Mouse (Mus musculus) embryonic facial prominence, embryonic 10.5 days (tissue): ENCODE measurements at regions not wholly inside any gene's neighbourhood (a gene's known extent, or its start where the extent isn't known, plus 50 kb on each side); places are given as distances from the start of the nearest gene placed in this dataset.
"Not testable (repeated sequence)": the region's sequence is repeated elsewhere in the genome, so short reads cannot be mapped to it uniquely, and the experiment has no call there.

Experiments
- DNase-seq: peaks from one replicate; pipeline ENCODE4 v3.0.0-alpha.2; 2017; ENCODE audit warnings: low spot score
- H3K27ac ChIP-seq: fragments of 300-500 bp; sonication (generic); replicated peaks from 2 replicates; pipeline ENCODE4 v1.5.1; 2016; ENCODE audit warnings: mild to moderate bottlenecking
- H3K27me3 ChIP-seq: fragments of 300-500 bp; sonication (generic); replicated peaks from 2 replicates; pipeline ENCODE4 v1.6.1; 2016; ENCODE audit warnings: low read depth, mild to moderate bottlenecking; ENCODE audit not compliant: poor library complexity, severe bottlenecking
- H3K36me3 ChIP-seq: fragments of 300-500 bp; sonication (generic); replicated peaks from 2 replicates; pipeline ENCODE4 v1.6.1; 2016; ENCODE audit warnings: mild to moderate bottlenecking, moderate library complexity
- H3K4me1 ChIP-seq: fragments of 300-500 bp; sonication (generic); 2 replicates; pipeline ENCODE4 v1.6.1; 2016
- H3K4me3 ChIP-seq: fragments of 300-500 bp; sonication (generic); 2 replicates; pipeline ENCODE4 v1.5.1; 2016; ENCODE audit warnings: mild to moderate bottlenecking, moderate library complexity
- H3K9me3 ChIP-seq: fragments of 300-500 bp; sonication (generic); 2 replicates; pipeline ENCODE4 v1.6.1; 2016; ENCODE audit warnings: mild to moderate bottlenecking
- WGBS: fragments of 180-500 bp; shearing (Covaris S2); methylation state at CpG from one replicate; pipeline ENCODE4 v1.1.7; 2016; 5-methylcytosine and 5-hydroxymethylcytosine counted together

DNA sequence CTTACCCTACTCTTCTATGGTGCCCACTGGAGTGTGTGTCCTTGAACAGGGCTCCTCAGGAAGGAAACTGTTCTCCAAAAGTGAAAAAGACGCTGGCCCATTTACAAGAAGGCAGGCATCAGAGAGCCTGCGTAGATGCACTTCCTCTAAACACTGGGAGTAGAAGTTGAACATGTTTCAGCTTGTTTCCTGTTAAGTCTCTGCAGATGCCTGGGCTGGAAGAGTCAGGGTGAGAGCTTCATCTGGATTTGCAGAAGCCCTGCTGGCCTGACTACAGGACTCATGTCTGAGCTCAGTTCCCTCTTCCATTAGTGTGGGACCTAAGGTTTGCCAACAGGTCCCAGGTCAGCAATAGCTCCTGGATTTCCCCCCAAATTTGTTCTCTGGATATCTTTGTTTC is 54.7 kb upstream of the Nlrp1b start:
- Histone ChIP-seq H3K4me1 (no peaks in the 10 kb centered on the region), H3K27ac (no peak overlapping the region), H3K4me3 (no peak overlapping the region), H3K36me3 (no peaks in the 10 kb centered on the region), H3K27me3 (no peaks in the 10 kb centered on the region), H3K9me3 (no peaks in the 10 kb centered on the region)
- WGBS, result 81% methylated on average over 2 of the region's 2 CpGs
- DNase-seq, result no peak

DNA sequence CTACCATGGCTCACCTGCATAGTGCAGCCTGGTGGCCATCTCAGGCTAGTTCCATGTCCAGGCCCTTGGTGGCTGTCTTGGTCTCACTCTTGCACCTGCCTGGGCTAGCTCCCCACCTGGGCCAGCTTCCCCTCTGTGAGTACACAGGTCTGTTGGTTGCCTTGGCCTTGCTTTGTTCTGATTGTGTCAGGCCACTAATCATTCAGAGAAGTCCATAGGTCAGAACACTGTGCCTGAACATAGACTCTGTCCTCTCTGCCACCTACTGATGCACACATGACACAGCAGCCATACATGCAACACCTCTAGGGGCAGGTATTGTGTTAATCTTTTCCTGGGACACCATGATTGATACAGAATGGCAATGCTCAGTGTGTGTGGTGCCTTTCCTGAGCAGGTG is 57.7 kb upstream of the Nlrp1b start:
- not testable (repeated sequence) for H3K27ac ChIP-seq, DNase-seq, H3K4me3 ChIP-seq, H3K27me3 ChIP-seq, H3K4me1 ChIP-seq, H3K9me3 ChIP-seq, H3K36me3 ChIP-seq

DNA sequence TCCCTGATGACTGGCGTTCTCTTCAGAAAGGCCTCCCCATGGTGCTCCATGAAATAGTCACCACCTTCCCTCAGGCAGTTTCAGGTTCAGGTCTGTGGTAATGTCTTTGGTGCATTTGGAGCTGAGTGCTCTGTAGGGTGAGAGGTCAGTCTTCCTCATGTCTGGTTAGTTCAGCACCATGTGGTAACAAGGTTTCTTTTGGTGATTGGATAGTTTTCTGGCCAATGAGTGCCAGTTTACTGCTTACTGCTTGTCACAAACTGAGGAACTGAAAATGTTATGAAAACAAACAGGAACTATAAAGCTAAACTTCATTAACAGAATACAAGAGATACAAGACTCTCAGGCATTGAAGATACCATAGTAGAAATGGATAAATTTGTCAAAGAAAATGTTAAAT is 59.0 kb upstream of the Nlrp1b start:
- DNase-seq, result no peak
- Histone ChIP-seq H3K9me3 (no peaks in the 10 kb centered on the region), H3K4me3 (no peak overlapping the region), H3K27me3 (no peaks in the 10 kb centered on the region), H3K36me3 (no peaks in the 10 kb centered on the region), H3K27ac (no peak overlapping the region), H3K4me1 (no peaks in the 10 kb centered on the region)
- 86% methylated on average over 1 of the region's 1 CpGs for WGBS

DNA sequence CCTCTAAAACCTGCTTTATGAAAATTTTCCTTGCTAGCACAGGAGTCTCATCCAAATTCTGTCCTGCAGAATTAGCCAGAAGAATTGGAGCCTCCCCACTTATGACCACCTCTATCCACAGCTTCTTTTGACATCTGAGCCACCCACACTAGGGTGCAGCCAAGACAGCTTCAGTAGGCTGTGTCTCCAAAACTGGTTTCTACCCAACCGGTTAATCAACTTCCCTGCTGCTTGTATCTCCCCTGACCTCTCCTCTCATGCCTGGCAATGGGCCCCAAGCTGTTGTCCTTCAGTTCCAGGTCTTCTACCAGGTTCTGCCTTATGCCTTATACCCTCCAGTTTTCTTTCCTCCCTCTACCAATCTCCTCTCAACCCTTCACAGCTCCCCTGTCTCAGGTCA is 68.9 kb upstream of the Nlrp1b start:
- no peak overlapping the region for H3K27ac ChIP-seq
- DNase-seq, result no peak
- H3K27me3 ChIP-seq, result no peaks in the 10 kb centered on the region
- WGBS, result 82% methylated on average over 1 of the region's 1 CpGs
- H3K9me3 ChIP-seq, result no peaks in the 10 kb centered on the region
- H3K4me3 ChIP-seq, result no peak overlapping the region
- H3K36me3 ChIP-seq, result no peaks in the 10 kb centered on the region
- no peaks in the 10 kb centered on the region for H3K4me1 ChIP-seq

DNA sequence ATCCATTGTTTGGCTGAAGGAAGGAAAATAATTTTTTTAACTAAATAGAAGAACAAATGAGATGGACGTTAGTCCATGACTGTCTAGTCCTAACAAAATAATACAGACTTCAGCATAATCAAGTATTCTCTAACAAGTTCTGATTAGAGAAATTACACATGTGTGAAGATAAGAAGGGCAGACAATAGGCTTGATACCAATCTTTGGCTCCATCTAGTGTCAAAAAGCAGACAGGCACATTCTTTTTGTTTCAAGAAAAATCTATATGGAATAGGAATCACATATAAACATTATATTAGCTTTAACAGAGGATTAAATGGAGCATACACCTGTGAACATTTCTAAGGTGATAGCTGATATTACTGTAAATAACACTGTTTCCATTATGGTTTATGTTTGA is 92.9 kb upstream of the Nlrp1b start:
- Histone ChIP-seq H3K27ac (no peak overlapping the region), H3K4me3 (no peak overlapping the region), H3K36me3 (no peaks in the 10 kb centered on the region), H3K9me3 (no peaks in the 10 kb centered on the region), H3K4me1 (no peaks in the 10 kb centered on the region), H3K27me3 (no peaks in the 10 kb centered on the region)
- 32% methylated on average over 1 of the region's 1 CpGs for WGBS
- no peak for DNase-seq

DNA sequence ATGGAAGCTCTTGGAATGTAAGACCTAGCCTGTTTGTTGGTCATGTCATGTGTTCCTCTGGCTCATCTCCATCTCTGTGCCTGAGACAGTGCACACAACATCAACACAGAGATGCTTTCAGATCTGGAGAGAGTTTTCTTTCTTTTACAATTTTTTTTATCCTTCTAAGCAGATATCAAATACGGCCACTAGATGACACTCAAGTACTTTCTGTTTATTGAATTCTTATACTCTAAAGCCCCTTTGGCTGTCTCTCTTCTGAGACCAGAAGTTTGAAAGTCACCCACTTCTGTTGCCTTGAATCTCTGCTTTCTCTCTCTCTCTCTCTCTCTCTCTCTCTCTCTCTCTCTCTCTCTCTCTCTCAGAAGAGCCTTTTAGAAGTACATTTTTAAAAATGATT is 106.9 kb upstream of the Nlrp1b start:
- Histone ChIP-seq H3K9me3 (no peaks in the 10 kb centered on the region), H3K4me1 (no peaks in the 10 kb centered on the region), H3K27ac (no peak overlapping the region), H3K27me3 (no peaks in the 10 kb centered on the region), H3K4me3 (no peak overlapping the region), H3K36me3 (no peaks in the 10 kb centered on the region)
- no peak for DNase-seq
- WGBS, result 7% methylated on average over 1 of the region's 1 CpGs

DNA sequence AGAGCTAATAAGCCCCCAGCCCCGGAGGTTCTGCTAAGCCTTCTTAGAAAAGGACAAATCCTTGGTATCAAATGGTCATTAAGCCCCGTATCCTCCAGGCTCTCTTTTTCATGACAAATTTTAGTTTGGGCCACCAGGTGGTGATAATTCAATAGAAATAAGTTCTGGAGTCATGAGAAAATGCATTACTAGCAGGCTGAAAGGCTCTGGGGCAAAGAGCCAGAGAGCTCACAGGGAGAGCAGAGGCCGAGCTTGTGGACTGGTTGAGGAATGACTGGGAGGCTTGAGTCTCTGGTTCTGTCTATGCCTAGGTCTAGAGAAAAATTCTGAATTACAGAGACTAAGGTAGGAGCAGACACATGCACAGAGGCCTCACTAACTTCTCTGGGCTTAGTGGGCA is 115.5 kb upstream of the Nlrp1b start:
- H3K27ac ChIP-seq, result no peak overlapping the region
- 65% methylated on average over 3 of the region's 3 CpGs for WGBS
- H3K36me3 ChIP-seq, result no peaks in the 10 kb centered on the region
- H3K4me3 ChIP-seq, result no peak overlapping the region
- no peaks in the 10 kb centered on the region for H3K27me3 ChIP-seq
- DNase-seq, result no peak
- H3K9me3 ChIP-seq, result no peaks in the 10 kb centered on the region
- no peaks in the 10 kb centered on the region for H3K4me1 ChIP-seq

DNA sequence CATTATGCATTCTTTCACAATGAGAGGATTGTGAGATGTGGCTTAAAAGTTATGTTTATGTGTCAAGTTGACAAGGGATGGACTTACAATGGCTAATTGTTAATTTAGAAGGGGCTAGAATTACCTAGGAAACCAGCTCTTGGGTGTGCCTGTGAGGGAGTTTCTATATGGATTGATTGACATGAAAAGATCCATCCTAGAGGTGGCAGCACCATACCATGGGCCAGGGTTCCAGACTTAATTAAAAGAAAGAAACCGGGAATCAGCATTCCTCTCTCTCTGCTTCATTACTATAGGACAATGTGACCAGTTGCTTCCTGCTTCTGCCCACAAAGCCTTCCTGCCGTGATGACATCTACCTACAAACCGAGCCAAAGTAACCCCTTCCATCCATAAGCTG is 126.6 kb upstream of the Nlrp1b start:
- no peaks in the 10 kb centered on the region for H3K27me3 ChIP-seq
- 63% methylated on average over 3 of the region's 3 CpGs for WGBS
- H3K9me3 ChIP-seq, result no peaks in the 10 kb centered on the region
- H3K27ac ChIP-seq, result no peak overlapping the region
- no peaks in the 10 kb centered on the region for H3K36me3 ChIP-seq
- no peaks in the 10 kb centered on the region for H3K4me1 ChIP-seq
- no peak overlapping the region for H3K4me3 ChIP-seq
- DNase-seq, result no peak

DNA sequence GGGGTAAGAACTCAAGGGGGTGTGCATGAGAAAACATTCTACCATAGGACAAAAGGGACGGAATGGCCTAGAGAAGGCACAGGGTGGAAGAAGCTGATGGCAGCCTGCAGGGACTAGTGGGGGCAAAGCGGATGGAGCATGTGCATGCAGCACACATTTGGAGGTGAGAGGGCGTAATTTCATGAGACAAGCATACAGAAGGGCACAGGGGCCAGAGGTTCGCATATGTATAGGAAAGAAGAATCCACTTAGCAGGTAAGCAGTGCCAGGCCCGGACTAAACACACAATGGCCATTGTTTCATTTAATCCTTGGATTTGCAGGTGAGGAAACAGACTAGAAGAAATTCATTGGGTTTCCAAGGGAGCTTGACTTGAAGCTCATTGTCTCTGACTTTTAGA is 130.3 kb upstream of the Nlrp1b start:
- H3K27me3 ChIP-seq, result no peaks in the 10 kb centered on the region
- no peaks in the 10 kb centered on the region for H3K4me1 ChIP-seq
- no peaks in the 10 kb centered on the region for H3K36me3 ChIP-seq
- H3K4me3 ChIP-seq, result no peak overlapping the region
- H3K27ac ChIP-seq, result no peak overlapping the region
- DNase-seq, result no peak
- WGBS, result 85% methylated on average over 5 of the region's 5 CpGs
- H3K9me3 ChIP-seq, result no peaks in the 10 kb centered on the region

DNA sequence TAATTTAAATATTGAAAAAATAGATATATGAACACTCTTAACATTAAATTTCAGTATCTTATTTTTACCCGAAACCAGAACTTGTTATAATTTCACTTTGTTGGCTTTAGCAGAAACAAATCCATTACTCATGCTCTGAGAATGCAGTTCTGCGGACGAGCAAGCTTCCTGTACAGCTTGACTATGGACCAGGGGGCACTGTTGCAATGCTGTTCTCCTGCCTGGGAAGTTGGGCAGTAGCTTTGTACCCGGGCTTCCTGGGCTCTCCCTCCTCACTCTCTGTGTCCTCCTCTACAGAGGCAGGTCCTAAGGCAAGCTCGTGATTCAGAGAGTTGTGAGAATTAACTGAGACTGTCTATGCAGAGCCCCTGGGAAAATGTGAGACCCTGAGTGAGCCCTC is 141.3 kb upstream of the Nlrp1b start:
- 68% methylated on average over 5 of the region's 5 CpGs for WGBS
- Histone ChIP-seq H3K27me3 (no peaks in the 10 kb centered on the region), H3K4me1 (no peaks in the 10 kb centered on the region), H3K4me3 (no peak overlapping the region), H3K36me3 (no peaks in the 10 kb centered on the region), H3K9me3 (no peaks in the 10 kb centered on the region), H3K27ac (no peak overlapping the region)
- DNase-seq, result no peak

DNA sequence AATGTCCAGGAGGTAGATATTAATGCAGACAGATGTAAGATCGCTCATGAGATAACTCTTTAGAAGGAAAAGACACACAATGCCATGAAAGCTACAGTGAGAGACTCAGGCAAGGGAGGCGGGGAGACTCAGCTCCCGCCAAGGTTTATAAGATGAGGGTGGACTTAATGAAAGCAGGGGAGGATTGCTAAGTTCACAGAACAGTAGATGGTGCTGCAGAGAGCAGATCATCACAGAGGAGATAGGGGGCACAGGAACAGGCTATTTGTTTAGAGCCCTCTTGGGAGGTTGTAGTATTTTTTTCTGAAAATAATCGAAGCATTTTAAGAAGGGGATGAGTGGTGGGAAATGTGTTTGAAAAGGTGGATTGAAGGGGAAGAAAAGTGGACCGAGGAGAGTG is 144.6 kb upstream of the Nlrp1b start:
- Histone ChIP-seq H3K4me1 (no peaks in the 10 kb centered on the region), H3K4me3 (no peak overlapping the region), H3K27me3 (no peaks in the 10 kb centered on the region), H3K9me3 (no peaks in the 10 kb centered on the region), H3K36me3 (no peaks in the 10 kb centered on the region), H3K27ac (no peak overlapping the region)
- WGBS, result 75% methylated on average over 5 of the region's 5 CpGs
- DNase-seq, result no peak

DNA sequence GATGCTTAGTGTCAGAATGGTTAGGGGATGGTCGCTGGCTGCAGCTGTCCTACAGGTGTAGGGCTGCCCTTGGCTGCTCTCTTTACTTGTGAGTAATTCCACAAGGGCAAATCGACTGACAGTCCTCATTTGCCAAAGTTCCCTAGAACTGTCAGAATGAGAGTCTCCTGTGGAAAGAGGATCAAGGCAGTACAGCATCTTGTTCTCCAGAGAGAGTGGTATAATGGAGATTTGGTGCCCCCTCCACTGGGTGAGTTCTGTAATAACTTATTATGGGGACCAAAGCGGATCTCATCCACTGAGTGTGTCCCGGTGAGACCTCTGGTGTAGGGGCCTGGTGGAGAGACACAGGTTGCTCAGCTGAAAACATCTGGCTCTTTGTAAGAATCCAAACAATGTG is 157.9 kb upstream of the Nlrp1b start:
- no peak for DNase-seq
- H3K4me1 ChIP-seq, result peaks cover 3% of the 10 kb centered on the region
- H3K27me3 ChIP-seq, result no peaks in the 10 kb centered on the region
- WGBS, result 80% methylated on average over 4 of the region's 4 CpGs
- no peaks in the 10 kb centered on the region for H3K9me3 ChIP-seq
- H3K4me3 ChIP-seq, result no peak overlapping the region
- H3K27ac ChIP-seq, result no peak overlapping the region
- no peaks in the 10 kb centered on the region for H3K36me3 ChIP-seq

DNA sequence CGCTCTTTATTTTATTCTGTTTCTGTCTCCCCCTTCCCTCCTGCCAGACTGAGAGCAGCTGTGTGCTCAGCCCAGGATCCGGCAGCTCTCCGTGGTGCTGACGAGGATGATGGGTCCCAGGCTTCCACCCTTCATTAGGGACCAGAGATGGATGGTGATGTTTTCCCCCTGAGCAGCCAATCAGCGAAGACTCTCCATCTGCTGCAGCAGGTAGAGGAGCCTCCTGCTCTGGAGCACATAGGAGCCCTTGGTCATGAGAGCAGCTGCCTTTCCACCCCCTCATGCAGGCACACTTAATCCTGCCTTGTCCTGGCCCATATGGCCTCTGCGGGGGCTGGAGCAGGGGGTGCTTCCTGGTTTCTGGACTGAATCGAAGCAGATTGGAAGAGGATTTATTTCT is 159.1 kb upstream of the Nlrp1b start:
- Histone ChIP-seq H3K27me3 (no peaks in the 10 kb centered on the region), H3K27ac (no peak overlapping the region), H3K4me3 (no peak overlapping the region), H3K36me3 (no peaks in the 10 kb centered on the region), H3K4me1 (peaks cover 3% of the 10 kb centered on the region), H3K9me3 (no peaks in the 10 kb centered on the region)
- DNase-seq, result peak; percentile 72
- 26% methylated on average over 7 of the region's 7 CpGs for WGBS

DNA sequence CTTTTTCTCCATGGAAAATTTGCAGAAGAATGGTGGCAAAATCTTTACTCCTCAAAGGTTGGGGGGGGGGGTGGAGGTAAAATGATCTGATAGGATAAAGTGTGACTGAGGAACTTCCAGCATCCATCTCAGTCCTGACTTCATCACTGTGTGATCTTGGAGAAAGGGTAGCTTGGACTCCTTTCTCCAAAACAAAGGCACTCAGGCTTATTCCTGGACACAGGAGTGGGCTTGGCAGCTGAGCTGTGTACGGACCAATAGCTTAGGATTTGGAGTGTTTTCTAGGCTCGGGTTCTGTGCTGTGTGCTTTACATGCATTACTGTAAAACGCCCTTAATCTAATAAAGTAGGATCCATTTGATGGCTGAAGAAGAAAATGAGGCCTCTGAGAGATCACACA is 159.6 kb upstream of the Nlrp1b start:
- no peak for DNase-seq
- Histone ChIP-seq H3K27me3 (no peaks in the 10 kb centered on the region), H3K36me3 (no peaks in the 10 kb centered on the region), H3K9me3 (no peaks in the 10 kb centered on the region), H3K4me1 (peaks cover 3% of the 10 kb centered on the region), H3K4me3 (no peak overlapping the region), H3K27ac (no peak overlapping the region)
- 72% methylated on average over 3 of the region's 3 CpGs for WGBS
